Mouse (Mus musculus): ENCODE results near the gene Nlrx1. TPM values are rescaled to one million over a fixed set of nuclear protein-coding genes. Genes with fewer than 3 reads are reported as not detected.

The Nlrx1 gene
- polyA plus RNA-seq, 1 experiment from 2014 or later, result 6.8 TPM

- no peaks in the 10 kb centered on the region for H3K27me3 ChIP-seq (ENCODE audit: insufficient read depth, low read length)
- peak; percentile 98 for TF ChIP-seq CTCF (IDR thresholded peaks at IDR 0.05; ENCODE audit: low read depth)
- ATAC-seq (replicated peaks; ENCODE audit: low FRiP score, low read depth) (peak; percentile 92), DNase-seq (ENCODE audit: low spot score) (peak; percentile 98)
- peak within 1 kb of the TSS; percentile 94 for H3K27ac ChIP-seq
- H3K4me2 ChIP-seq (ENCODE audit: low read length), result peak within 1 kb of the TSS; percentile 64
- H3K4me3 ChIP-seq (replicated peaks; ENCODE audit: low read depth, low read length), result peak within 1 kb of the TSS; percentile 97
- peak within 1 kb of the TSS; percentile 88 for H3K9ac ChIP-seq (ENCODE audit: low read depth, low read length)
- WGBS, result under 1% methylated on average over 71 of the region's 76 CpGs
- H3K4me1 ChIP-seq (replicated peaks; ENCODE audit: insufficient read depth, low read length), result no peaks in the 10 kb centered on the region
- no peaks in the 10 kb centered on the region for H3K36me3 ChIP-seq (ENCODE audit: insufficient read depth, low read length)
- H3K9me3 ChIP-seq (replicated peaks; ENCODE audit: low read length), result no peaks in the 10 kb centered on the region
Measured at GRCm38 (mm10) chr9:44233802-44234478, 34.5 kb downstream of the Nlrx1 start, which contains the start of gene Cbl. Gene Cbl, minus strand, starts transcription at chr9:44234049.

GRCm38 (mm10) chr9:44233021-44233801, 35.2 kb downstream of the Nlrx1 start:
- DNase-seq (ENCODE audit: low spot score) (peak; percentile 57), ATAC-seq (replicated peaks; ENCODE audit: low FRiP score, low read depth) (peak; percentile 71)
- peak overlapping the region; percentile 94 for H3K27ac ChIP-seq
- no peaks in the 10 kb centered on the region for H3K36me3 ChIP-seq (ENCODE audit: insufficient read depth, low read length)
- H3K4me1 ChIP-seq (replicated peaks; ENCODE audit: insufficient read depth, low read length), result no peaks in the 10 kb centered on the region
- H3K27me3 ChIP-seq (ENCODE audit: insufficient read depth, low read length), result no peaks in the 10 kb centered on the region
- peak overlapping the region; percentile 97 for H3K4me3 ChIP-seq (replicated peaks; ENCODE audit: low read depth, low read length)
- WGBS, result under 1% methylated on average over 40 of the region's 40 CpGs
- no peak for TF ChIP-seq CTCF (IDR thresholded peaks at IDR 0.05; ENCODE audit: low read depth)
- peak overlapping the region; percentile 64 for H3K4me2 ChIP-seq (ENCODE audit: low read length)
- no peaks in the 10 kb centered on the region for H3K9me3 ChIP-seq (replicated peaks; ENCODE audit: low read length)
- peak overlapping the region; percentile 88 for H3K9ac ChIP-seq (ENCODE audit: low read depth, low read length)

- no peak overlapping the region for H3K9ac ChIP-seq (ENCODE audit: low read depth, low read length)
- no peak overlapping the region for H3K4me3 ChIP-seq (replicated peaks; ENCODE audit: low read depth, low read length)
Measured at GRCm38 (mm10) chr9:44231609-44232008, 36.8 kb downstream of the Nlrx1 start.

GRCm38 (mm10) chr9:44225993-44226392, 42.4 kb downstream of the Nlrx1 start:
- Histone ChIP-seq H3K9me3 (replicated peaks; ENCODE audit: low read length) (no peaks in the 10 kb centered on the region), H3K4me2 (ENCODE audit: low read length) (no peak overlapping the region), H3K27me3 (ENCODE audit: insufficient read depth, low read length) (no peaks in the 10 kb centered on the region), H3K27ac (peak overlapping the region; percentile 9; the same call in 1 of the 2 replicates), H3K36me3 (ENCODE audit: insufficient read depth, low read length) (no peaks in the 10 kb centered on the region), H3K9ac (ENCODE audit: low read depth, low read length) (no peak overlapping the region), H3K4me1 (replicated peaks; ENCODE audit: insufficient read depth, low read length) (peaks cover 6% of the 10 kb centered on the region; the same call in 1 of the 2 replicates), H3K4me3 (replicated peaks; ENCODE audit: low read depth, low read length) (no peak overlapping the region)
- DNase-seq (ENCODE audit: low spot score) (peak; percentile 22), ATAC-seq (replicated peaks; ENCODE audit: low FRiP score, low read depth) (no peak)
- no peak for TF ChIP-seq CTCF (IDR thresholded peaks at IDR 0.05; ENCODE audit: low read depth)
- 41% methylated on average over 6 of the region's 6 CpGs for WGBS

More at GRCm38 (mm10) chr9:44231609-44232008, 36.8 kb downstream of the Nlrx1 start:
- no peaks in the 10 kb centered on the region; the same call in 1 of the 2 replicates for H3K4me1 ChIP-seq (replicated peaks; ENCODE audit: insufficient read depth, low read length)
- no peaks in the 10 kb centered on the region for H3K36me3 ChIP-seq (ENCODE audit: insufficient read depth, low read length)
- no peak overlapping the region for H3K27ac ChIP-seq
- ATAC-seq (replicated peaks; ENCODE audit: low FRiP score, low read depth) (no peak), DNase-seq (ENCODE audit: low spot score) (no peak)
- H3K4me2 ChIP-seq (ENCODE audit: low read length), result no peak overlapping the region
- no peaks in the 10 kb centered on the region for H3K27me3 ChIP-seq (ENCODE audit: insufficient read depth, low read length)
- no peaks in the 10 kb centered on the region for H3K9me3 ChIP-seq (replicated peaks; ENCODE audit: low read length)
- no peak for TF ChIP-seq CTCF (IDR thresholded peaks at IDR 0.05; ENCODE audit: low read depth)

GRCm38 (mm10) chr9:44213538-44213937, 54.9 kb downstream of the Nlrx1 start:
- H3K4me1 ChIP-seq (replicated peaks; ENCODE audit: insufficient read depth, low read length), result no peaks in the 10 kb centered on the region
- no peak overlapping the region for H3K27ac ChIP-seq
- 96% methylated on average over 14 of the region's 14 CpGs for WGBS
- no peak overlapping the region for H3K4me2 ChIP-seq (ENCODE audit: low read length)
- no peaks in the 10 kb centered on the region for H3K9me3 ChIP-seq (replicated peaks; ENCODE audit: low read length)
- TF ChIP-seq CTCF (IDR thresholded peaks at IDR 0.05; ENCODE audit: low read depth), result no peak
- no peaks in the 10 kb centered on the region for H3K36me3 ChIP-seq (ENCODE audit: insufficient read depth, low read length)
- DNase-seq (ENCODE audit: low spot score), result peak; percentile 10
- no peak for ATAC-seq (replicated peaks; ENCODE audit: low FRiP score, low read depth)
- no peak overlapping the region for H3K4me3 ChIP-seq (replicated peaks; ENCODE audit: low read depth, low read length)
- no peaks in the 10 kb centered on the region for H3K27me3 ChIP-seq (ENCODE audit: insufficient read depth, low read length)
- H3K9ac ChIP-seq (ENCODE audit: low read depth, low read length), result no peak overlapping the region

GRCm38 (mm10) chr9:44212406-44212805, 56.0 kb downstream of the Nlrx1 start:
- 84% methylated on average over 4 of the region's 4 CpGs for WGBS
- H3K9ac ChIP-seq (ENCODE audit: low read depth, low read length), result no peak overlapping the region

More at GRCm38 (mm10) chr9:44212406-44212805, 56.0 kb downstream of the Nlrx1 start:
- Histone ChIP-seq H3K4me2 (ENCODE audit: low read length) (no peak overlapping the region), H3K27me3 (ENCODE audit: insufficient read depth, low read length) (no peaks in the 10 kb centered on the region), H3K9me3 (replicated peaks; ENCODE audit: low read length) (no peaks in the 10 kb centered on the region), H3K27ac (no peak overlapping the region), H3K4me1 (replicated peaks; ENCODE audit: insufficient read depth, low read length) (no peaks in the 10 kb centered on the region), H3K36me3 (ENCODE audit: insufficient read depth, low read length) (no peaks in the 10 kb centered on the region), H3K4me3 (replicated peaks; ENCODE audit: low read depth, low read length) (no peak overlapping the region)
- TF ChIP-seq CTCF (IDR thresholded peaks at IDR 0.05; ENCODE audit: low read depth), result no peak
- peak; percentile 24 for DNase-seq (ENCODE audit: low spot score)
- no peak for ATAC-seq (replicated peaks; ENCODE audit: low FRiP score, low read depth)

Measured in kidney, postnatal 0 days (tissue).